Mouse (Mus musculus) cortical plate, adult 2 months (tissue): ENCODE measurements around the gene Grm8. TPM values are rescaled to one million over a fixed set of nuclear protein-coding genes. Genes with fewer than 3 reads are reported as not detected.

ENCODE experiments used
- H3K27ac ChIP-seq: fragments of 200-500 bp; 2 replicates; pipeline ENCODE4 v1.5.1; 2012; ENCODE audit warnings: low read length, control low read depth, inconsistent platforms; ENCODE audit not compliant: insufficient read depth
- H3K4me1 ChIP-seq: fragments of 200-500 bp; 2 replicates; pipeline ENCODE4 v1.6.1; 2011; ENCODE audit warnings: low read length; ENCODE audit not compliant: control insufficient read depth, insufficient read depth
- H3K4me3 ChIP-seq: fragments of 200-500 bp; 2 replicates; pipeline ENCODE4 v1.5.1; 2011; ENCODE audit warnings: mild to moderate bottlenecking, low read length, control low read depth; ENCODE audit not compliant: insufficient read depth
- CTCF ChIP-seq: fragments of 200-500 bp; IDR thresholded peaks from 2 replicates; pipeline ENCODE4 v1.5.1; 2011; ENCODE audit warnings: mild to moderate bottlenecking, control low read depth, low read length; ENCODE audit not compliant: insufficient read depth; ENCODE audit errors: extremely low read depth
- POLR2A ChIP-seq: fragments of 200-500 bp; IDR thresholded peaks from 2 replicates; pipeline ENCODE4 v1.6.1; 2011; ENCODE audit warnings: mild to moderate bottlenecking, low read length, control low read depth; ENCODE audit not compliant: insufficient read depth; ENCODE audit errors: extremely low read depth
- polyA plus RNA-seq: library from polyadenylated mRNA; depleted of rRNA; stranded (reverse); fragments of >200 nt; gene quantifications from 2 replicates; pipeline ENCODE4 v1.2.3, GENCODE M21; 2012

Grm8 gene
- polyA plus RNA-seq, 1 experiment: 9.8 TPM

DNA sequence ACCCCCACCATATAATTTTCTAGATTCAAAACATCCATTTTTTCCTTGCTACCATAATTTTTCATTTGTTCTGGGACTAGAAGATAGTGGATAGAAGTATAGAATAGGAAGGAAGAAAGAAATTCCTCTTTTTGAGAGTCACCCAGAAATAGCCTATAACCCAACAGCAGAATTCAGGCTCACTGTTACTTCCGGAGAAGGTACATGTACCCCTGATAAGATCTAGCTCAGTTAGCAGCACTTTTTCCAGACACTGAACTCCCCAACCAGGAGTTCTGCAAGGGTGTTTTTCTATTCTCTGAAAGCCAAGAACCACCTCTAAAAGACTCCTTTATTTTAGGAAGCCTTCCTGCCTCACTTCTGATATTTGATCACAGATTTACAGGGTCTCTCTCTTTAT, 816.4 kb downstream of the Grm8 start:
- no peak for TF ChIP-seq CTCF
- no peak for TF ChIP-seq POLR2A
- H3K4me1 ChIP-seq: no peaks in the 10 kb centered on the region

GRCm38 (mm10) chr6:27317422-27317821, 817.6 kb downstream of the Grm8 start:
- H3K27ac ChIP-seq: no peak overlapping the region
- no peak overlapping the region for H3K4me3 ChIP-seq
- no peaks in the 10 kb centered on the region for H3K4me1 ChIP-seq
- TF ChIP-seq CTCF: no peak
- no peak for TF ChIP-seq POLR2A

More for the DNA sequence above, 816.4 kb downstream of the Grm8 start:
- H3K4me3 ChIP-seq: no peak overlapping the region
- H3K27ac ChIP-seq: no peak overlapping the region

DNA sequence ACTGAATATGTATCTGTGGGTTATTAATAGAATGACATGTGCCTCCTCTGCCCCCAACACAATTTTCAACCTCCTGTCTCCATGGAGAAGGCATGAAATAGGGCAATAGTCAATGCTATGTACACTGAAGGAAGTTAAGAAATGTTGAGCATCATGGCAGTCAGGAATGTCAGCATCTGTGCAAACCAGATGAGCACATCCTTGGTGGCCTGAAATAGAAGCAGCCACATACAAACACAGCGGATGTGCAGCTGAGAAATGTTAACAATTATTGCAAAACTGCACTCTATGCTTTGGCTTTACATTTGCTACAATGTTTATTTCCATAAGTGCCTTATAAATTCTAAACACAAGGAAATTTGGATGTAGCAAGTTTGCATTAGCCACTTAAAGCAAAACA, 819.0 kb downstream of the Grm8 start:
- TF ChIP-seq POLR2A (no peak), CTCF (no peak)
- no peak overlapping the region for H3K4me3 ChIP-seq
- H3K4me1 ChIP-seq: no peaks in the 10 kb centered on the region
- H3K27ac ChIP-seq: no peak overlapping the region

DNA sequence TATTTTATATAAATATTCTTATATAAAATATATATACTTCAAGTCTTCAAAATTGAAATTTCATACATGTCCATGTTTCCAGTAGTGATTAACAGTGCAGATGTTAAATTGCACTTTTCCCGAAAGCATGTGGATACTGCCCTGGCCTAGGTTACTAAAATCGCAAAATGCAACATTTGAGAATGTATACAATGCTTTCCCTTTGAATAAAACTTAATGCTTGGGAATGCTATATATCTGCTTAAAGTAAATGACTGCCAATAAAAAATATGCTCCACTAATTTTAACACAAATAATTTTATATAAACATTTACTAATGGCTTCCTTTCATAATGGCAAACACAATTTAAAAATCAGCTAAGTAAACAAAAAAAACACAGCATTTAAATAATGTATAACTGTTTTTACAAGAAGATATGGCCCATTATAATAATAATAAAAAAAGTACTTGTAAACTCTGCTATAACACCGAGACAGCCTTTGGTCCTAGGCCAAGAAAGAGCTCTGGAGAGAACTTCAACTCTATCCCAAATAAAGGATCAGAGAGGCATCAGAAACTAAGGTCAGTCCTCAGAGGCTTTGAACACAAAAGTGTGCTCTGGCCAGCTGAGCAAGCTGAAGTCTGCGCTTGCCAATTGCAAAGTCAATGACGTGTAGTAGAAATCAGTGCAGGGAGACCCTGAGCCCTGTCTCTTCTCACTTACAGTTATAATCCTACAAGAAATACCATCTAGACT, 820.5 kb downstream of the Grm8 start:
- no peak overlapping the region for H3K27ac ChIP-seq
- no peak overlapping the region for H3K4me3 ChIP-seq
- no peaks in the 10 kb centered on the region for H3K4me1 ChIP-seq
- TF ChIP-seq POLR2A (no peak), CTCF (no peak)

DNA sequence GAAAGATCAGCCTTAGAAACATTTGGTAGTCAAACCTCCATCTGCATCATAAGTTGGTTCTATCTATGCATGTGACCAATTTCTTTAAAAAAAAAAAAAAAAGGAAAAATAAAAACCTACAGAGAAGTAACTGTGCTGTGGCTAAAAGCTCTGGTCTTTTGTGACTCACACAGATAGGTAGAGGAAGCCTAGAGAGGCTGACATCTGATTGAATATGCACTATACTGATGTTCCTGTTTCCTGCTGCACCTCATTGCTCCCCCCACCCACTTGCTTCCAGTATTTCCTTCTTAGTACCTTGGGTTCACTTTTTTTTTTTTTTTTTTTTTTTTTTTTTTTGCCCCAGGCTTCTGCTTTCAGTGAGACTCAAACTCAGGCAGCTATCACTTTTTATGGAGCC, 824.6 kb downstream of the Grm8 start:
- Histone ChIP-seq H3K4me1 (no peaks in the 10 kb centered on the region), H3K27ac (no peak overlapping the region), H3K4me3 (no peak overlapping the region)
- TF ChIP-seq CTCF: no peak
- no peak for TF ChIP-seq POLR2A

GRCm38 (mm10) chr6:27305351-27305750, 829.6 kb downstream of the Grm8 start:
- Histone ChIP-seq H3K4me3 (no peak overlapping the region), H3K27ac (no peak overlapping the region), H3K4me1 (no peaks in the 10 kb centered on the region)
- no peak for TF ChIP-seq CTCF

- no peaks in the 10 kb centered on the region for H3K4me1 ChIP-seq
- TF ChIP-seq CTCF (no peak), POLR2A (no peak)
- H3K27ac ChIP-seq: no peak overlapping the region
- no peak overlapping the region for H3K4me3 ChIP-seq
Observed at GRCm38 (mm10) chr6:27264972-27265371, 870.0 kb downstream of the Grm8 start.

DNA sequence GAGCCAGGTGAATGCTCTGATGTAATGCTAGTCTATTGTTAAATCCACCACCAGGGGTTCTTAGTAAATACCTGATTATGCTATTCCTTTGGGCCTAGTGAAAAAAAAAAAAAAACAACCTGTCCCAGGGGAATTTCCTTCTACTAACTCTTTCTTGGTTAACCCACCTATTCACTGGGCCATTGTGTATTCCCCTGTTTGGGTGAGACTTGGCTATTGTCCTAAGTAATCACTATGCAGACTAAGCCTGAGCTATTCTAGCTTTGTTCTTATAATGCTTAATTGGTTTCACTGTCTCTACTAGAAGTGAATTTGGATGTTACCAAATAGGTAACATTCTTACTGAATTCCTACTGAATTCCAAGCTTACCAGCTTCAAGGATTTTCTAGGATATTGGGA, 872.4 kb downstream of the Grm8 start:
- no peak overlapping the region for H3K27ac ChIP-seq
- TF ChIP-seq POLR2A (no peak), CTCF (no peak)
- no peak overlapping the region for H3K4me3 ChIP-seq
- no peaks in the 10 kb centered on the region for H3K4me1 ChIP-seq

DNA sequence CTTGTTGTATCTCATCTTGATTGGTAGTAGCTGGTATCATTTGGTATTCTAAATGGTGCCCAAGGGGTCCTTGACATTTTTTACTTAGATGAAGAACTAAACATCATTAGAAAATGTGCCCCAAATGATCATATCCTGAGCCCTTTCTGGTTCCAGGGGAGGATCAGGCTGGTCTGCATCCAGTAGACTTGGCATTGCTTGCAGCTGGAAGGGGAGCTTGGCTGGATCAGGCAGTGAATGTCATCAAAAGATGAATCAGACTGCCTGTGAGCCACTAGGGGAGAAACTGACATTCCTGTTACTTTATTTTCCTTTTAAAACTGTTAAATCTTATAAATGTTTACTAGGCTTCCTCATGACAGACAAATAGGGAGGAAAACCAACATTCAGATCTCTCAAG, 894.6 kb downstream of the Grm8 start:
- no peak for TF ChIP-seq CTCF
- TF ChIP-seq POLR2A: no peak
- H3K27ac ChIP-seq: no peak overlapping the region
- H3K4me3 ChIP-seq: no peak overlapping the region
- H3K4me1 ChIP-seq: no peaks in the 10 kb centered on the region

GRCm38 (mm10) chr6:27239968-27240367, 895.0 kb downstream of the Grm8 start:
- Histone ChIP-seq H3K27ac (no peak overlapping the region), H3K4me3 (no peak overlapping the region), H3K4me1 (no peaks in the 10 kb centered on the region)
- TF ChIP-seq CTCF (no peak), POLR2A (no peak)
